Mouse (Mus musculus) limb, embryonic 11.5 days (tissue): ENCODE data around the gene Gab2. TPM values are rescaled to one million over a fixed set of nuclear protein-coding genes. Genes with fewer than 3 reads are reported as not detected.

Experiments used
- ATAC-seq: fragments of 200-750 bp; cut with Nextera tagmentation; 2 replicates; pipeline ENCODE4 v1.8.0; 2017; ENCODE audit warnings: low read depth; ENCODE audit not compliant: insufficient number of reproducible peaks, low FRiP score, low TSS enrichment
- DNase-seq: peaks from one replicate; pipeline ENCODE4 v3.0.0-alpha.2; 2015; ENCODE audit warnings: low spot score
- H3K27ac ChIP-seq: fragments of 300-500 bp; sonication (generic); replicated peaks from 2 replicates; pipeline ENCODE4 v1.5.1; 2014; ENCODE audit warnings: low read depth, mild to moderate bottlenecking, low read length
- H3K27me3 ChIP-seq: fragments of 300-500 bp; sonication (generic); 2 replicates; pipeline ENCODE4 v1.6.1; 2014; ENCODE audit warnings: mild to moderate bottlenecking, low read length, mixed read lengths; ENCODE audit not compliant: control insufficient read depth, insufficient read depth
- H3K36me3 ChIP-seq: fragments of 300-500 bp; sonication (generic); 2 replicates; pipeline ENCODE4 v1.6.1; 2014; ENCODE audit warnings: mild to moderate bottlenecking, low read length, moderate library complexity, mixed read lengths; ENCODE audit not compliant: control insufficient read depth, insufficient read depth
- H3K4me1 ChIP-seq: fragments of 300-500 bp; sonication (generic); 2 replicates; pipeline ENCODE4 v1.6.1; 2014; ENCODE audit warnings: low read length, mixed read lengths; ENCODE audit not compliant: control insufficient read depth, insufficient read depth
- H3K4me2 ChIP-seq: fragments of 300-500 bp; sonication (generic); 2 replicates; pipeline ENCODE4 v1.6.1; 2014; ENCODE audit warnings: low read depth, mild to moderate bottlenecking, moderate library complexity; ENCODE audit not compliant: severe bottlenecking
- H3K4me3 ChIP-seq: fragments of 300-500 bp; sonication (generic); 2 replicates; pipeline ENCODE4 v1.5.1; 2014; ENCODE audit warnings: low read depth, low read length
- H3K9ac ChIP-seq: fragments of 300-500 bp; sonication (generic); 2 replicates; pipeline ENCODE4 v1.6.1; 2014; ENCODE audit warnings: mild to moderate bottlenecking, low read length
- H3K9me3 ChIP-seq: fragments of 300-500 bp; sonication (generic); 2 replicates; pipeline ENCODE4 v1.6.1; 2016; ENCODE audit warnings: low read length; ENCODE audit not compliant: control insufficient read depth
- WGBS: fragments of 180-500 bp; shearing (Covaris S2); extraction: QIAGEN DNeasy Blood & Tissue Kit; methylation state at CpG from one replicate; pipeline ENCODE4 v1.1.7; 2014; 5-methylcytosine and 5-hydroxymethylcytosine counted together
- polyA plus RNA-seq: library from polyadenylated mRNA; unstranded; fragments of >200 nt; fragmentation: Nextera tagmentation; extraction: Ambion mirVana; gene quantifications from 2 replicates; pipeline ENCODE4 v1.2.1, GENCODE M21; 2014

Gene Gab2
- polyA plus RNA-seq, 1 experiment from 2014 or later, result 3.3 TPM

- DNase-seq (no peak), ATAC-seq (no peak)
- Histone ChIP-seq H3K27ac (no peak overlapping the region), H3K9me3 (no peaks in the 10 kb centered on the region), H3K4me3 (no peak overlapping the region), H3K9ac (no peak overlapping the region), H3K36me3 (no peaks in the 10 kb centered on the region), H3K4me1 (peaks cover 3% of the 10 kb centered on the region), H3K27me3 (no peaks in the 10 kb centered on the region), H3K4me2 (no peak overlapping the region)
- WGBS, result 84% methylated on average over 9 of the region's 9 CpGs
Measured at GRCm38 (mm10) chr7:97083579-97083978, 2.2 kb downstream of the Gab2 start.

GRCm38 (mm10) chr7:97084181-97084580, 2.8 kb downstream of the Gab2 start:
- Histone ChIP-seq H3K4me1 (peaks cover 3% of the 10 kb centered on the region), H3K4me3 (no peak overlapping the region), H3K27me3 (no peaks in the 10 kb centered on the region), H3K9me3 (no peaks in the 10 kb centered on the region), H3K36me3 (no peaks in the 10 kb centered on the region), H3K27ac (no peak overlapping the region), H3K4me2 (no peak overlapping the region), H3K9ac (no peak overlapping the region)
- WGBS, result 94% methylated on average over 1 of the region's 1 CpGs
- DNase-seq, result no peak
- no peak for ATAC-seq

GRCm38 (mm10) chr7:97085291-97085690, 3.9 kb downstream of the Gab2 start:
- no peak overlapping the region for H3K27ac ChIP-seq
- DNase-seq (no peak), ATAC-seq (no peak)
- H3K4me1 ChIP-seq, result peaks cover 3% of the 10 kb centered on the region
- no peaks in the 10 kb centered on the region for H3K9me3 ChIP-seq
- H3K27me3 ChIP-seq, result no peaks in the 10 kb centered on the region
- no peaks in the 10 kb centered on the region for H3K36me3 ChIP-seq
- no peak overlapping the region for H3K4me2 ChIP-seq
- WGBS, result 5% methylated on average over 4 of the region's 4 CpGs
- no peak overlapping the region for H3K9ac ChIP-seq
- H3K4me3 ChIP-seq, result no peak overlapping the region

DNA sequence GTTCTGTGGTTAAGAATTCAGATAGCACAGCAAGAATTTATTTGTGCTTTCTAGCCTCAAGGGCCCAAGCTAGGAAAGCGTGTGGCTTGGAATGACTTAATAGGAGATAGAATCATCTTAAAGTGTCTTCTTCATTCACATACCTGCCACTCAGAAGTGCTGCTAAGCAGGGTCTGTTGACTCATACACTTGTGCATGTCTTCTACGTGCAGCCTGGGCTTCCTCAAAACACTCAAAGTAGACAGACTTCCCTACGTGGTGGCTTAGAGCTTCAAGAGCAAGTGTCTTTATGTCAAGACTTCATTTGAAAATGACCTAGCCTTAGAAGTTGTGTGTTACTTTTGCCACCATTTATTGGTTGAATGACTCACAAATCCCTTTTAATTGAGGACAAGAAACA, 12.9 kb downstream of the Gab2 start:
- ATAC-seq (no peak), DNase-seq (no peak)
- Histone ChIP-seq H3K27me3 (no peaks in the 10 kb centered on the region), H3K4me2 (no peak overlapping the region), H3K9me3 (no peaks in the 10 kb centered on the region), H3K36me3 (no peaks in the 10 kb centered on the region), H3K4me1 (no peaks in the 10 kb centered on the region), H3K27ac (no peak overlapping the region), H3K9ac (no peak overlapping the region), H3K4me3 (no peak overlapping the region)
- WGBS, result 84% methylated on average over 3 of the region's 3 CpGs

- H3K9ac ChIP-seq, result no peak overlapping the region
- H3K4me1 ChIP-seq, result no peaks in the 10 kb centered on the region
- no peak overlapping the region for H3K4me2 ChIP-seq
- H3K4me3 ChIP-seq, result no peak overlapping the region
- H3K27me3 ChIP-seq, result no peaks in the 10 kb centered on the region
- no peaks in the 10 kb centered on the region for H3K36me3 ChIP-seq
- no peaks in the 10 kb centered on the region for H3K9me3 ChIP-seq
- no peak overlapping the region for H3K27ac ChIP-seq
- ATAC-seq, result no peak
- WGBS, result 88% methylated on average over 3 of the region's 3 CpGs
- DNase-seq, result no peak
Measured at GRCm38 (mm10) chr7:97108119-97108518, 26.7 kb downstream of the Gab2 start.

DNA sequence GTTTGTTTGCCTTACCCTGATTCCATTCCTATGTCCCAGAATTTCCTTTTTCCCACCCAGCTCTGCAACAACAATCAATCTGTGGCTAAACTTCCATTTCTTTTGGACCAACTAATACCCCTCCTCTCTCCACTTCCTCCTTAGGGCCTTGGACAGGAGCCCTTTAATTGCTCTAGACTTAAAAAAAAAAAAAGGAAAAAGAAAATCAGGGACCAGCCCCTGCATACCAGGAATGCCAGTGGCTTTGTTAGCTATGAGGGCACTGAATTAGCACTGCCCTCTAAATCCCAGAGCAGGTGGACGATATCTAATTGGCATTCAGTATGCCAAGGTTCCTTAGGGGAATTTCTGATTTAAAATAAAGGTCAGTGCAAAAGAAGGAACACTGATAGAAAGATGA, 47.6 kb downstream of the Gab2 start:
- Histone ChIP-seq H3K4me3 (no peak overlapping the region), H3K4me1 (no peaks in the 10 kb centered on the region), H3K9ac (no peak overlapping the region), H3K9me3 (no peaks in the 10 kb centered on the region), H3K27me3 (no peaks in the 10 kb centered on the region), H3K4me2 (no peak overlapping the region), H3K27ac (no peak overlapping the region), H3K36me3 (no peaks in the 10 kb centered on the region)
- ATAC-seq (no peak), DNase-seq (no peak)
- 67% methylated on average over 1 of the region's 1 CpGs for WGBS

DNA sequence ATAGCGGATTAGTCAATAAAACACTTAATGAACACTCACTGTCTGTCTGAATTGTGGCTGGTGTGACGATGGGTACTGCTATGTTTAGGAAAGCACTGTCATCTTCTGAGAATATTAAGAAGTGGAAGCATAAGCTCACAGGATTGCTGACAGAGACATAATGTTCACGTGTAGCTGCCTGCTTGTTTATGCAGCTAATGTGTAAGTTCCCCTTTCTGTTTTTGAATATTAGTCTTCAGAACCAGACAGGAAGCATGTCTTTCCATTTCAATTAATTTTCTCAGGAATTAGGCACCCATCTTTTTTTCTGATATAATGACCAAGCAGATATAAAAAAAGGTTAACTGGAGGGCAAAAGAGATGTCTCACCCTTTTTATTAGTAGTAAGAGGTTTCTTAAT, 55.1 kb downstream of the Gab2 start:
- H3K9me3 ChIP-seq, result no peaks in the 10 kb centered on the region
- H3K9ac ChIP-seq, result no peak overlapping the region
- H3K4me1 ChIP-seq, result no peaks in the 10 kb centered on the region
- ATAC-seq (no peak), DNase-seq (no peak)
- H3K27ac ChIP-seq, result no peak overlapping the region
- 75% methylated on average over 3 of the region's 3 CpGs for WGBS
- H3K4me3 ChIP-seq, result no peak overlapping the region
- no peaks in the 10 kb centered on the region for H3K27me3 ChIP-seq
- no peak overlapping the region for H3K4me2 ChIP-seq
- H3K36me3 ChIP-seq, result no peaks in the 10 kb centered on the region

DNA sequence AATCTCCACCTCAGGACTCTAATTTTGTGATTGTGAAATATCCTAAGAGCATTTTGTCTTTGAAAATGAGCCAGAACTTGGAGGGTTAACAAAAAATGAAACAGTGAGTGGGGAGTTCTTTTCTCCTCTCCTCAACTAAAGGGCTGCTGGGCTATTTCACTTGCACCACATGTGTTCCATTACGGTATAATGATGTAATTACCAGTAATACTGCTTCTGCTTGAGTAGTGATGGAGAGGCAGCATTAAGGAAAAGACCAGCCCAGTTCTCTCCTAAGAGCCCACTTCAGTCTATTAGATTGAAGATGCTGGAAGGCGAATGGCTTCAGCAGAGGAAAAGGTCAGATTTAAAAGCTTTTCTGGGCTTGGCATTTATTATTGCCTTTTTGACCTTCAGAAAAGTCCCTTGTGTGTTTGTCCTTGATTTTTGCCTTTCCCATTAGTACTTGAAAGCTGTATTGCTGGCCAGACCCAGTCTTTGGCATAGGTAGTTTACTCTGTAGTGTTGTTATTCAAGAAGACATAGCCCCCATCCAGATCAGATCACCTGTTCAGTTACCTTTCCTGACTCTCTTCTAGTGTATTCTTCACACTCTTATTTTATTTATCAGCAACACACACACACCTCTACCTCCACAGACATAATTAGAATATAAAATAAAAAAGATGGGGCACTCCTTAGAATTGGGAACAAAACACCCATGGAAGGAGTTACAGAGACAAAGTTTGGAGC, 69.9 kb downstream of the Gab2 start:
- Histone ChIP-seq H3K4me2 (no peak overlapping the region), H3K36me3 (no peaks in the 10 kb centered on the region), H3K4me3 (no peak overlapping the region), H3K27ac (no peak overlapping the region), H3K9me3 (no peaks in the 10 kb centered on the region), H3K4me1 (no peaks in the 10 kb centered on the region), H3K27me3 (no peaks in the 10 kb centered on the region), H3K9ac (no peak overlapping the region)
- DNase-seq (no peak), ATAC-seq (no peak; the same call in 1 of the 2 replicates)
- WGBS, result 29% methylated on average over 2 of the region's 2 CpGs
